25 mouse cellular contexts compared by ENCODE assay signal in the genomic region with DNA sequence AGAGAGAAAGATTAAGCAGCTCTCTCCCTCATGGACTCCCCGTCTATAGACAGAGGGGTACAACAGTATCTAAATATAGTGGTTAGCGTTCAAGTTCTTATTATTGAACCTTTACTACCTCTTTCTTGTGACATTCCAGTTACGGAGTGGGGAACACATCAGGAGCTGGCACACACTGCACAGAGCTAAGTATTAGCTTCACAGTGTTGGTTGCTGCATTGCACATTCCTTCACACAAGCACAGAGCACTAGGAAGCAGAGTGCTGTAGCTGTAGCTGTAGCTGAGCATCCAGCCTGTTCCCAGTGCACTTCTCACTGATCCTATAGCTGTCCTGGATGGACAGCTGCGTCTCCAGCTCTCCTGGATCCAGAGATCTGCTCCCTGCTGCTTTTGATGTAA.
"Had no signal": no experiment of that assay in that cellular context is flagged by ENCODE, and none has a peak within 500 bp of the region (broad histone marks: within the 10 kb centered on the region; RNA-seq: fewer than 3 reads in every experiment).

No protein-coding gene starts in this region.

- DNase-seq: gastrocnemius, adult 2 months; gastrocnemius, postnatal 10 days; gastrocnemius, postnatal 25 days; heart, adult 18-20 months; heart, postnatal 10 days; heart, postnatal 4 days; kidney, adult 18-20 months; kidney, adult 8-10 months; kidney, postnatal 10 days; kidney, postnatal 25 days; kidney, postnatal 4 days; liver; liver, embryonic 13.5 days had no signal

- H3K36me3 ChIP-seq: heart, embryonic 10.5 days; heart, embryonic 13.5 days; intestine, embryonic 15.5 days; limb, embryonic 10.5 days; limb, embryonic 12.5 days; liver, embryonic 13.5 days; liver, embryonic 15.5 days had no signal

- H3K9me3 ChIP-seq: heart, embryonic 10.5 days; heart, embryonic 13.5 days; intestine, embryonic 15.5 days; limb, embryonic 10.5 days; limb, embryonic 12.5 days; liver, embryonic 15.5 days had no signal

- ATAC-seq: inflammation-experienced regulatory T-cells, adult 6 months; intestine, embryonic 15.5 days; intestine, postnatal 0 days had no signal

- H3K4me3 ChIP-seq: gastrocnemius, adult 2 months; heart, embryonic 10.5 days; heart, embryonic 13.5 days; intestine, embryonic 15.5 days; layer of hippocampus, adult 2 months; left cerebral cortex, adult 2 months; limb, embryonic 10.5 days; limb, embryonic 12.5 days; liver, embryonic 13.5 days; liver, embryonic 15.5 days had no signal

- H3K27ac ChIP-seq: gastrocnemius, adult 2 months; heart, embryonic 10.5 days; heart, embryonic 13.5 days; hindbrain, embryonic 14.5 days; intestine, embryonic 15.5 days; layer of hippocampus, adult 2 months; left cerebral cortex, adult 2 months; limb, embryonic 10.5 days; limb, embryonic 12.5 days; liver, embryonic 13.5 days; liver, embryonic 15.5 days had no signal

- H3K4me2 ChIP-seq: heart, embryonic 13.5 days; hindbrain, embryonic 14.5 days; intestine, embryonic 15.5 days; limb, embryonic 12.5 days; liver, embryonic 11.5 days; liver, embryonic 13.5 days; liver, embryonic 15.5 days had no signal

- H3K9ac ChIP-seq: heart, embryonic 13.5 days; hindbrain, embryonic 14.5 days; intestine, embryonic 15.5 days; limb, embryonic 12.5 days; liver, embryonic 13.5 days; liver, embryonic 15.5 days had no signal

- H3K27me3 ChIP-seq: heart, embryonic 13.5 days; intestine, embryonic 15.5 days; limb, embryonic 12.5 days; liver, embryonic 13.5 days; liver, embryonic 15.5 days had no signal

- H3K4me1 ChIP-seq: intestine, embryonic 15.5 days; limb, embryonic 10.5 days; limb, embryonic 12.5 days; liver, embryonic 13.5 days; liver, embryonic 15.5 days had no signal
